30 mouse cellular contexts compared by ENCODE assay signal in the genomic region with DNA sequence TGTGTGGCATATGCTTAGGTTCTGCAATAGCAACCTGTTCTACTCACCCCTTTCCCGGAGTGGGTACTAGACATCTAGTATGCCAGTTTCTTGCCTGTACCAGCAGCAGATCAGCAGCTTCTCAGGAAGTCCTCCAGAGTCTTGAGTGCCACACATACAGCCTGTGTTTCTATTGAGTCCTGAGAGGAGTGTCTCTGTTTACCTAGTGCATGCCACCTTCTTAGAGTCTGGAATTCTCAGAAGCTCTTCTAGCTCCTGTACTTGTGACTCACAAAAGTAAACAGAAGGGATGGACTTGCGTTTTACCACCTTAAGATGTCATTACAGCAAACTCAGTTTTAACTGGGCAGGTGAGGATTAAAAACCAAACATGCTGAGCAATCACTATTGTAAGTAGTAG. TPM values are rescaled to one million over a fixed set of nuclear protein-coding genes. Genes with fewer than 3 reads are reported as not detected.
DNase-seq lines count a peak whose midpoint lies in the region; ATAC-seq and TF ChIP-seq lines count a peak whose summit lies in the region.
"Had no signal": no experiment of that assay in that cellular context is flagged by ENCODE, and none has a peak within 500 bp of the region (broad histone marks: within the 10 kb centered on the region; RNA-seq: fewer than 3 reads in every experiment).

No protein-coding gene starts in this region.

- no peak overlapping the region for H3K9ac ChIP-seq in intestine, postnatal 0 days (ENCODE audit: low read depth, low read length)
- H3K9ac ChIP-seq in lung, embryonic 15.5 days: no peak overlapping the region
- no peak overlapping the region for H3K9ac ChIP-seq in stomach, postnatal 0 days (ENCODE audit: low read length)
- no peak overlapping the region for H3K9ac ChIP-seq in forebrain, embryonic 13.5 days
- H3K9ac ChIP-seq: embryonic facial prominence, embryonic 13.5 days; liver, embryonic 12.5 days; liver, postnatal 0 days; midbrain, embryonic 12.5 days; neural tube, embryonic 13.5 days had no signal

- no peak for TF ChIP-seq CTCF in intestine, postnatal 0 days (IDR thresholded peaks at IDR 0.05; ENCODE audit: low read depth)
- no peak for TF ChIP-seq CTCF in stomach, postnatal 0 days (IDR thresholded peaks at IDR 0.05; ENCODE audit: low read depth)

- DNase-seq in lung, postnatal 36 days: peak; percentile 81
- DNase-seq in stomach, postnatal 0 days (ENCODE audit: low spot score): no peak
- no peak for DNase-seq in kidney, postnatal 10 days
- DNase-seq: adrenal gland, adult 8-10 months; B cell, adult 2 months; cerebellum, adult 11 months; cerebellum, adult 9-11 months; embryo, embryonic 11 days; heart, adult 2 months; kidney, adult 11 months; kidney, postnatal 25 days; left cerebral cortex, postnatal 4 days; liver, postnatal 0 days; right cerebral cortex, postnatal 14 days; thymus, postnatal 4 days had no signal

- H3K36me3 ChIP-seq in intestine, postnatal 0 days (ENCODE audit: control insufficient read depth, insufficient read depth): no peaks in the 10 kb centered on the region
- no peaks in the 10 kb centered on the region for H3K36me3 ChIP-seq in lung, embryonic 15.5 days
- H3K36me3 ChIP-seq in stomach, postnatal 0 days (ENCODE audit: control insufficient read depth, insufficient read depth, low read length): no peaks in the 10 kb centered on the region
- H3K36me3 ChIP-seq in forebrain, embryonic 13.5 days (ENCODE audit: poor library complexity, severe bottlenecking): peaks cover 13% of the 10 kb centered on the region
- H3K36me3 ChIP-seq: embryonic facial prominence, embryonic 13.5 days had no signal

- WGBS in intestine, postnatal 0 days: 56% methylated on average over 2 of the region's 2 CpGs
- WGBS in lung, embryonic 15.5 days: 53% methylated on average over 2 of the region's 2 CpGs
- WGBS in stomach, postnatal 0 days: 48% methylated on average over 2 of the region's 2 CpGs
- WGBS in forebrain, embryonic 13.5 days: 94% methylated on average over 2 of the region's 2 CpGs

- no peak for TF ChIP-seq EP300 in stomach, postnatal 0 days (optimal IDR thresholded peaks at IDR 0.05)

- no peaks in the 10 kb centered on the region for H3K9me3 ChIP-seq in intestine, postnatal 0 days (ENCODE audit: control insufficient read depth)
- no peaks in the 10 kb centered on the region for H3K9me3 ChIP-seq in lung, embryonic 15.5 days
- no peaks in the 10 kb centered on the region for H3K9me3 ChIP-seq in stomach, postnatal 0 days (ENCODE audit: control insufficient read depth, low read length)
- H3K9me3 ChIP-seq in forebrain, embryonic 13.5 days (replicated peaks): no peaks in the 10 kb centered on the region
- H3K9me3 ChIP-seq: embryonic facial prominence, embryonic 13.5 days; forebrain, embryonic 10.5 days; liver, embryonic 12.5 days; megakaryocyte, embryonic 14.5 days; midbrain, embryonic 12.5 days; neural tube, embryonic 13.5 days had no signal

- H3K4me1 ChIP-seq in intestine, postnatal 0 days (replicated peaks; ENCODE audit: control insufficient read depth, insufficient read depth, low read length): no peaks in the 10 kb centered on the region
- H3K4me1 ChIP-seq in lung, embryonic 15.5 days: peaks cover 15% of the 10 kb centered on the region
- H3K4me1 ChIP-seq in stomach, postnatal 0 days (replicated peaks; ENCODE audit: control insufficient read depth, insufficient read depth): no peaks in the 10 kb centered on the region
- no peaks in the 10 kb centered on the region for H3K4me1 ChIP-seq in forebrain, embryonic 13.5 days
- H3K4me1 ChIP-seq: embryonic facial prominence, embryonic 13.5 days; forebrain, embryonic 10.5 days; midbrain, embryonic 12.5 days had no signal

- ATAC-seq in intestine, postnatal 0 days: peak; percentile 63
- ATAC-seq in lung, embryonic 15.5 days (ENCODE audit: borderline replicate concordance, extremely low read depth, low FRiP score, low TSS enrichment): peak; percentile 79
- peak; percentile 97 for ATAC-seq in stomach, postnatal 0 days (ENCODE audit: low FRiP score, low TSS enrichment)
- ATAC-seq in forebrain, embryonic 13.5 days: no peak
- ATAC-seq in cerebellum, adult (ENCODE audit: insufficient number of reproducible peaks, low FRiP score, low TSS enrichment): no peak
- no peak for ATAC-seq in monocyte, adult 5-6 weeks (replicated peaks; ENCODE audit: insufficient number of reproducible peaks, low FRiP score, low TSS enrichment, poor library complexity, severe bottlenecking)
- ATAC-seq: forebrain, embryonic 16.5 days; hindbrain, embryonic 16.5 days; liver, embryonic 12.5 days; liver, postnatal 0 days had no signal

- H3K27ac ChIP-seq in intestine, postnatal 0 days (ENCODE audit: low read depth, low read length): no peak overlapping the region
- peak overlapping the region; percentile 58 for H3K27ac ChIP-seq in lung, embryonic 15.5 days
- peak overlapping the region; percentile 41; the same call in 1 of the 2 replicates for H3K27ac ChIP-seq in stomach, postnatal 0 days (replicated peaks)
- no peak overlapping the region for H3K27ac ChIP-seq in forebrain, embryonic 13.5 days
- H3K27ac ChIP-seq: embryonic facial prominence, embryonic 13.5 days; forebrain, embryonic 10.5 days; heart, adult 2 months; layer of hippocampus, adult 2 months; liver, embryonic 12.5 days; midbrain, embryonic 12.5 days; neural tube, embryonic 13.5 days had no signal

- H3K27me3 ChIP-seq in intestine, postnatal 0 days (replicated peaks; ENCODE audit: control insufficient read depth, insufficient read depth, low read length): no peaks in the 10 kb centered on the region
- no peaks in the 10 kb centered on the region for H3K27me3 ChIP-seq in lung, embryonic 15.5 days
- no peaks in the 10 kb centered on the region for H3K27me3 ChIP-seq in stomach, postnatal 0 days (ENCODE audit: control insufficient read depth, insufficient read depth, low read length)
- no peaks in the 10 kb centered on the region for H3K27me3 ChIP-seq in forebrain, embryonic 13.5 days
- H3K27me3 ChIP-seq: embryonic facial prominence, embryonic 13.5 days; liver, embryonic 12.5 days; megakaryocyte, embryonic 14.5 days; midbrain, embryonic 12.5 days; neural tube, embryonic 13.5 days had no signal

- H3K4me2 ChIP-seq in intestine, postnatal 0 days (replicated peaks; ENCODE audit: low read depth): no peak overlapping the region
- no peak overlapping the region for H3K4me2 ChIP-seq in lung, embryonic 15.5 days
- H3K4me2 ChIP-seq in stomach, postnatal 0 days (replicated peaks; ENCODE audit: low read depth): no peak overlapping the region
- H3K4me2 ChIP-seq in forebrain, embryonic 13.5 days: no peak overlapping the region
- H3K4me2 ChIP-seq: embryonic facial prominence, embryonic 13.5 days; liver, embryonic 12.5 days; midbrain, embryonic 12.5 days; neural tube, embryonic 13.5 days had no signal

- H3K4me3 ChIP-seq in intestine, postnatal 0 days (ENCODE audit: low read depth, low read length): no peak overlapping the region
- no peak overlapping the region for H3K4me3 ChIP-seq in lung, embryonic 15.5 days
- H3K4me3 ChIP-seq in stomach, postnatal 0 days (ENCODE audit: low read depth, low read length): no peak overlapping the region
- no peak overlapping the region for H3K4me3 ChIP-seq in forebrain, embryonic 13.5 days
- H3K4me3 ChIP-seq: embryonic facial prominence, embryonic 13.5 days; forebrain, embryonic 10.5 days; heart, adult 2 months; layer of hippocampus, adult 2 months; liver, embryonic 12.5 days; megakaryocyte, embryonic 14.5 days; midbrain, embryonic 12.5 days; neural tube, embryonic 13.5 days had no signal

RNA-seq across cellular contexts. Expression of a gene that starts 41.9 kb away (rescaled TPM):
- polyA plus RNA-seq in intestine, postnatal 0 days (2015; fragmentation: Nextera tagmentation; extraction: Ambion mirVana): 32.9 and 35.5 TPM in 2 replicates
- polyA plus RNA-seq in lung, embryonic 15.5 days (2015; fragmentation: Nextera tagmentation; extraction: Ambion mirVana): 92.1 and 102 TPM in 2 replicates
- polyA plus RNA-seq in stomach, postnatal 0 days (2015; fragmentation: Nextera tagmentation; extraction: Ambion mirVana): 49.4 and 56.3 TPM in 2 replicates
- 125 and 137 TPM in 2 replicates for polyA plus RNA-seq in forebrain, embryonic 13.5 days (2015; fragmentation: Nextera tagmentation; extraction: Ambion mirVana)
- total RNA-seq in monocyte, adult 5-6 weeks (2017): 15.7 to 19.4 TPM (median 16.9 TPM) in 3 replicates

RNA-seq across cellular contexts. Expression of a gene that starts 51.6 kb away (rescaled TPM):
- 8.7 and 10.3 TPM in 2 replicates for polyA plus RNA-seq in intestine, postnatal 0 days (2015; fragmentation: Nextera tagmentation; extraction: Ambion mirVana)
- polyA plus RNA-seq in lung, embryonic 15.5 days (2015; fragmentation: Nextera tagmentation; extraction: Ambion mirVana): 29.7 and 40.2 TPM in 2 replicates
- 10.3 and 12.7 TPM in 2 replicates for polyA plus RNA-seq in stomach, postnatal 0 days (2015; fragmentation: Nextera tagmentation; extraction: Ambion mirVana)
- 0.31 and 0.34 TPM in 2 replicates for polyA plus RNA-seq in forebrain, embryonic 13.5 days (2015; fragmentation: Nextera tagmentation; extraction: Ambion mirVana)
- not detected in 3 replicates for total RNA-seq in monocyte, adult 5-6 weeks (2017)
- polyA plus RNA-seq: small intestine, adult 2 months had no signal

Comparison
In these comparisons a context has a peak if more than half of its experiments do, and no peak if none do; other contexts are left out.
1. ATAC-seq: peak in intestine, postnatal 0 days (single experiment), lung, embryonic 15.5 days (single experiment) and stomach, postnatal 0 days (single experiment); none in forebrain, embryonic 13.5 days (single experiment), cerebellum, adult (single experiment) and monocyte, adult 5-6 weeks (single experiment).
2. H3K27ac ChIP-seq: peak in lung, embryonic 15.5 days (single experiment) and stomach, postnatal 0 days (single experiment); none in intestine, postnatal 0 days (single experiment) and forebrain, embryonic 13.5 days (single experiment).